Mouse (Mus musculus) CD4-positive, CD25-positive, alpha-beta regulatory T cell, adult 9 weeks (primary cell): Measurements from ENCODE around the gene Olfr117. TPM values are rescaled to one million over a fixed set of nuclear protein-coding genes. Genes with fewer than 3 reads are reported as not detected.

Source experiments
- polyA plus RNA-seq: library from polyadenylated mRNA; unstranded; fragments of 100-300 nt; shearing (Covaris generic); gene quantifications from one replicate; pipeline ENCODE4 v1.2.1, GENCODE M21; 2017

The Olfr117 gene
- not detected for polyA plus RNA-seq

GRCm38 (mm10) chr17:37663682-37664081 lies at the start of gene Olfr117:
Olfr117 (minus strand) TSS chr17:37663782.

GRCm38 (mm10) chr17:37696264-37696663 lies 32.7 kb upstream of the Olfr117 start, which contains the start of gene Olfr119:
Olfr119 (plus strand) TSS chr17:37696564.

GRCm38 (mm10) chr17:37666688-37667087 lies 3.1 kb upstream of the Olfr117 start, which contains the start of gene Olfr118:
Olfr118 (plus strand) TSS chr17:37666988.

GRCm38 (mm10) chr17:37627009-37627408 lies 36.6 kb downstream of the Olfr117 start, which contains the start of the genes Olfr115 and Olfr116:
Olfr115 (minus strand) TSS chr17:37627109.
Olfr116 (minus strand) TSS chr17:37627199.

Other genes starting within 250 kb of the Olfr117 start
- gene Olfr108, start 218.3 kb downstream of the Olfr117 start, polyA plus RNA-seq, result not detected
- not detected for gene Olfr109, start 204.9 kb downstream of the Olfr117 start, polyA plus RNA-seq
- gene H2-M2, start 180.2 kb downstream of the Olfr117 start, polyA plus RNA-seq, result 0.27 TPM
- not detected for gene Olfr110, start 171.3 kb downstream of the Olfr117 start, polyA plus RNA-seq
- not detected for gene Olfr111, start 155.8 kb downstream of the Olfr117 start, polyA plus RNA-seq
- not detected for gene Olfr112, start 94.3 kb downstream of the Olfr117 start, polyA plus RNA-seq
- not detected for gene Olfr113, start 86.1 kb downstream of the Olfr117 start, polyA plus RNA-seq
- gene Olfr114, start 71.0 kb downstream of the Olfr117 start, polyA plus RNA-seq, result not detected
- not detected for gene Olfr115, start 36.7 kb downstream of the Olfr117 start, polyA plus RNA-seq
- gene Olfr116, start 36.6 kb downstream of the Olfr117 start, polyA plus RNA-seq, result not detected
- gene Olfr118, start 3.2 kb upstream of the Olfr117 start, polyA plus RNA-seq, result not detected
- not detected for gene Olfr119, start 32.8 kb upstream of the Olfr117 start, polyA plus RNA-seq
- not detected for gene Olfr120, start 58.0 kb upstream of the Olfr117 start, polyA plus RNA-seq
- gene Olfr121, start 85.1 kb upstream of the Olfr117 start, polyA plus RNA-seq, result not detected
- gene Olfr122, start 104.8 kb upstream of the Olfr117 start, polyA plus RNA-seq, result not detected
- not detected for gene Olfr123, start 129.7 kb upstream of the Olfr117 start, polyA plus RNA-seq
- not detected for gene Olfr124, start 136.1 kb upstream of the Olfr117 start, polyA plus RNA-seq
- not detected for gene Olfr125, start 169.2 kb upstream of the Olfr117 start, polyA plus RNA-seq
- not detected for gene Olfr126, start 183.7 kb upstream of the Olfr117 start, polyA plus RNA-seq
- not detected for gene Olfr127, start 236.7 kb upstream of the Olfr117 start, polyA plus RNA-seq